Mouse (Mus musculus) embryonic fibroblast, embryonic 13.5 days (primary cell): ENCODE results near the gene Fbxw22.

Experiments
- CTCF ChIP-seq: IDR thresholded peaks from 2 replicates; pipeline ENCODE4 v1.5.1; 2011; ENCODE audit warnings: mild to moderate bottlenecking, control low read depth, low read length, moderate library complexity, borderline replicate concordance; ENCODE audit not compliant: insufficient read depth
- POLR2A ChIP-seq: IDR thresholded peaks from 2 replicates; pipeline ENCODE4 v1.6.1; 2011; ENCODE audit warnings: low read depth, mild to moderate bottlenecking, control low read depth, low read length, moderate library complexity

DNA sequence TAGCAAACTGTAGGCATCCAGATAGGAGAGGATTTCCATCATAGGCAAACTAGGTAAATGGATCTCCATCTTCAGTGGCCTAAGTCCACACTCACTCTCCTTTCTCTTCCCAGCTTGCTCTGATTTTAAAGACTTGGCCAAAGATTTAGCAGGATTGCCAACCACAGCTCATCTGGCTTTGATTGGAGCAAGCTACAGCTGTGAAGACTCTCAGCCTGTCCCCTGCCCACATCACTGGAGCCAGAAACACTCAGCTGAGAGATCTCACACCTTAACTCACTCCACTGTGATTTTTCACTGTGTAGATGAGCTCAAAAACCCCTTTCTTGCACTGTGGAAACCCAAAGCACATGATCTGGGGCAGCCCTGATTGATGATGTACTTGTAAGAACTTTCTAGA lies 44.9 kb upstream of the Fbxw22 start, which contains the start of gene Fbxw16:
- TF ChIP-seq POLR2A (no peak), CTCF (no peak)
